Mouse (Mus musculus) liver, adult 2 months (tissue): Measurements from ENCODE around the gene Samd13. TPM values are rescaled to one million over a fixed set of nuclear protein-coding genes. Genes with fewer than 3 reads are reported as not detected.

Experiments
- DNase-seq: peaks from one replicate; pipeline ENCODE4 v3.0.0-alpha.2; 2011; ENCODE audit warnings: low read depth, low spot score; ENCODE audit errors: extremely low read depth
- H3K27ac ChIP-seq: fragments of 200-500 bp; replicated peaks from 2 replicates; pipeline ENCODE4 v1.5.1; 2012; ENCODE audit warnings: low read depth, mild to moderate bottlenecking, control low read depth, inconsistent platforms, low read length; ENCODE audit not compliant: insufficient read depth
- H3K27me3 ChIP-seq: fragments of 200-500 bp; 2 replicates; pipeline ENCODE4 v1.6.1; 2012; ENCODE audit warnings: mild to moderate bottlenecking, moderate library complexity, low read length, inconsistent platforms; ENCODE audit not compliant: control insufficient read depth, insufficient read depth
- H3K36me3 ChIP-seq: fragments of 200-500 bp; 2 replicates; pipeline ENCODE4 v1.6.1; 2012; ENCODE audit warnings: low read length, inconsistent platforms; ENCODE audit not compliant: control insufficient read depth, insufficient read depth
- H3K4me1 ChIP-seq: fragments of 200-500 bp; 2 replicates; pipeline ENCODE4 v1.6.1; 2011; ENCODE audit warnings: low read length; ENCODE audit not compliant: control insufficient read depth, insufficient read depth
- H3K4me3 ChIP-seq: fragments of 200-500 bp; 2 replicates; pipeline ENCODE4 v1.5.1; 2011; ENCODE audit warnings: low read depth, mild to moderate bottlenecking, control low read depth, low read length, moderate library complexity; ENCODE audit not compliant: insufficient read depth
- H3K79me2 ChIP-seq: fragments of 200-500 bp; 2 replicates; pipeline ENCODE4 v1.6.1; 2012; ENCODE audit warnings: inconsistent platforms, mild to moderate bottlenecking, low read length, moderate library complexity; ENCODE audit not compliant: control insufficient read depth, insufficient read depth
- H3K9ac ChIP-seq: fragments of 200-500 bp; 2 replicates; pipeline ENCODE4 v1.6.1; 2012; ENCODE audit warnings: low read depth, mild to moderate bottlenecking, control low read depth, inconsistent platforms, low read length
- CTCF ChIP-seq: fragments of 200-500 bp; IDR thresholded peaks from 2 replicates; pipeline ENCODE4 v1.5.1; 2011; ENCODE audit warnings: low read depth, low read length, control low read depth
- POLR2A ChIP-seq: fragments of 200-500 bp; IDR thresholded peaks from 2 replicates; pipeline ENCODE4 v1.6.1; 2011; ENCODE audit warnings: low read length, control low read depth; ENCODE audit not compliant: insufficient read depth; ENCODE audit errors: extremely low read depth
- WGBS: fragments of 180-500 bp; shearing (Covaris S2); methylation state at CpG from one replicate; pipeline ENCODE4 v1.1.7; 2018; 5-methylcytosine and 5-hydroxymethylcytosine counted together
- polyA plus RNA-seq: library from polyadenylated mRNA; depleted of rRNA; stranded (reverse); fragments of >200 nt; gene quantifications from 2 replicates; pipeline ENCODE4 v1.2.3, GENCODE M21; 2012
- total RNA-seq: library from RNA; depleted of rRNA; stranded (reverse); fragments of >200 nt; gene quantifications from 2 replicates; pipeline ENCODE4 v1.2.3, GENCODE M21; 2014

Gene Samd13
- total and polyA plus RNA-seq, 2 experiments = not detected

- 65% methylated on average over 10 of the region's 10 CpGs for WGBS
- TF ChIP-seq CTCF (no peak), POLR2A (no peak)
Measured at GRCm38 (mm10) chr3:146610322-146610721, 75.1 kb downstream of the Samd13 start.

GRCm38 (mm10) chr3:146607368-146607767 lies 78.0 kb downstream of the Samd13 start:
- DNase-seq = peak; percentile 44
- H3K4me1 ChIP-seq = peaks cover 36% of the 10 kb centered on the region
- no peak overlapping the region for H3K9ac ChIP-seq
- no peak overlapping the region for H3K4me3 ChIP-seq
- H3K79me2 ChIP-seq = peaks cover 6% of the 10 kb centered on the region
- H3K27me3 ChIP-seq = no peaks in the 10 kb centered on the region
- peaks cover 81% of the 10 kb centered on the region for H3K36me3 ChIP-seq
- WGBS = 10% methylated on average over 1 of the region's 1 CpGs
- no peak overlapping the region for H3K27ac ChIP-seq
- no peak for TF ChIP-seq CTCF
- TF ChIP-seq POLR2A = no peak

More at GRCm38 (mm10) chr3:146610322-146610721, 75.1 kb downstream of the Samd13 start:
- peaks cover 24% of the 10 kb centered on the region for H3K4me1 ChIP-seq
- H3K27ac ChIP-seq = no peak overlapping the region
- H3K79me2 ChIP-seq = peaks cover 3% of the 10 kb centered on the region; the same call in 1 of the 2 replicates
- H3K27me3 ChIP-seq = no peaks in the 10 kb centered on the region
- peaks cover 75% of the 10 kb centered on the region for H3K36me3 ChIP-seq
- no peak overlapping the region for H3K9ac ChIP-seq
- no peak overlapping the region for H3K4me3 ChIP-seq
- no peak for DNase-seq

GRCm38 (mm10) chr3:146604647-146605046 lies 80.7 kb downstream of the Samd13 start:
- TF ChIP-seq CTCF (no peak), POLR2A (no peak)
- Histone ChIP-seq H3K79me2 (peaks cover 15% of the 10 kb centered on the region), H3K27me3 (no peaks in the 10 kb centered on the region), H3K4me1 (peaks cover 45% of the 10 kb centered on the region), H3K4me3 (no peak overlapping the region), H3K9ac (peak overlapping the region; percentile 4; the same call in 1 of the 2 replicates), H3K27ac (peak overlapping the region; percentile 13; the same call in 1 of the 2 replicates), H3K36me3 (peaks cover 76% of the 10 kb centered on the region)
- DNase-seq = peak; percentile 78
- WGBS = 26% methylated on average over 9 of the region's 9 CpGs

GRCm38 (mm10) chr3:146602531-146602930 lies 82.9 kb downstream of the Samd13 start:
- WGBS = 87% methylated on average over 3 of the region's 3 CpGs
- no peak overlapping the region for H3K27ac ChIP-seq
- TF ChIP-seq CTCF (no peak), POLR2A (no peak)
- H3K27me3 ChIP-seq = no peaks in the 10 kb centered on the region
- DNase-seq = peak; percentile 57
- peaks cover 21% of the 10 kb centered on the region for H3K79me2 ChIP-seq
- H3K9ac ChIP-seq = peak overlapping the region; percentile 52
- peaks cover 59% of the 10 kb centered on the region for H3K36me3 ChIP-seq
- no peak overlapping the region for H3K4me3 ChIP-seq
- H3K4me1 ChIP-seq = peaks cover 37% of the 10 kb centered on the region

DNA sequence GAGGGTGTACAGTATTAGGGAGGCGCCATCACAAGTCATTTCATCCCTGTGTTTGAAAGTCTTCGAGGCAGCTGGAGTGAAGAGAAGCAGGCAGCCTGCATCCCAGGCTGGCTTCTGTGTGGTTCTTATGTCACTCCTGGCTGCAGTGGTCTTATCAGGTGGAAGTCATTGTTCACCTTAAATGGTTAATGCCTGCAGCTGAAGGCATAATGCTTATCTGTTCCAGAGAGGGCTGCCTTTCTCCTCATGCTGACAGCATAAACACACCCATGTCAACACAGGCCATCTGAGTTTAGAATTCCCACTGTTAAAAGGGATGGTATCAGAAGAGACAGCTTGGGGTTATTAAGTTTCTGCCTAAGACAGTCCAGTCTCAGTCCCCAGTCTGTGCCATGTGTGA lies 84.2 kb downstream of the Samd13 start:
- WGBS = 60% methylated on average over 2 of the region's 2 CpGs
- Histone ChIP-seq H3K79me2 (peaks cover 24% of the 10 kb centered on the region), H3K27ac (peak overlapping the region; percentile 29), H3K4me3 (peak overlapping the region; percentile 60), H3K36me3 (peaks cover 50% of the 10 kb centered on the region), H3K9ac (peak overlapping the region; percentile 69), H3K27me3 (no peaks in the 10 kb centered on the region), H3K4me1 (peaks cover 31% of the 10 kb centered on the region)
- DNase-seq = peak; percentile 49
- TF ChIP-seq POLR2A (no peak), CTCF (no peak)

GRCm38 (mm10) chr3:146599198-146599900 lies 86.0 kb downstream of the Samd13 start:
- Histone ChIP-seq H3K36me3 (peaks cover 36% of the 10 kb centered on the region), H3K9ac (peak overlapping the region; percentile 91), H3K4me3 (peak overlapping the region; percentile 85), H3K4me1 (peaks cover 31% of the 10 kb centered on the region), H3K27me3 (no peaks in the 10 kb centered on the region), H3K27ac (peak overlapping the region; percentile 100), H3K79me2 (peaks cover 23% of the 10 kb centered on the region)
- 32% methylated on average over 6 of the region's 6 CpGs for WGBS
- TF ChIP-seq CTCF (no peak), POLR2A (0 out of 2 replicates have a peak, but pooled peaks have one; percentile 15)
- DNase-seq = peak; percentile 51
